Mouse (Mus musculus) liver, adult 2 months (tissue): ENCODE data around the gene Micu1.

Source experiments
- CTCF ChIP-seq: fragments of 200-500 bp; IDR thresholded peaks from 2 replicates; pipeline ENCODE4 v1.5.1; 2011; ENCODE audit warnings: low read depth, low read length, control low read depth
- POLR2A ChIP-seq: fragments of 200-500 bp; IDR thresholded peaks from 2 replicates; pipeline ENCODE4 v1.6.1; 2011; ENCODE audit warnings: low read length, control low read depth; ENCODE audit not compliant: insufficient read depth; ENCODE audit errors: extremely low read depth

GRCm38 (mm10) chr10:59793454-59793853 lies 91.2 kb downstream of the Micu1 start:
- no peak for TF ChIP-seq POLR2A
- no peak for TF ChIP-seq CTCF
